Mouse (Mus musculus) intestine, embryonic 16.5 days (tissue): ENCODE measurements around the gene Zscan5b. TPM values are rescaled to one million over a fixed set of nuclear protein-coding genes. Genes with fewer than 3 reads are reported as not detected.
"Not testable (repeated sequence)": the region's sequence is repeated elsewhere in the genome, so short reads cannot be mapped to it uniquely, and the experiment has no call there.

Experiments
- ATAC-seq: fragments of 200-750 bp; cut with Nextera tagmentation; 2 replicates; pipeline ENCODE4 v1.8.0; 2017; ENCODE audit warnings: moderate TSS enrichment, moderate library complexity
- H3K27ac ChIP-seq: fragments of 300-500 bp; sonication (generic); 2 replicates; pipeline ENCODE4 v1.5.1; 2014; ENCODE audit warnings: mild to moderate bottlenecking, low read length
- H3K27me3 ChIP-seq: fragments of 300-500 bp; sonication (generic); replicated peaks from 2 replicates; pipeline ENCODE4 v1.6.1; 2014; ENCODE audit warnings: low read length, control low read depth, mixed read lengths; ENCODE audit not compliant: control insufficient read depth, insufficient read depth
- H3K36me3 ChIP-seq: fragments of 300-500 bp; sonication (generic); 2 replicates; pipeline ENCODE4 v1.6.1; 2014; ENCODE audit warnings: low read length, control low read depth; ENCODE audit not compliant: control insufficient read depth, insufficient read depth
- H3K4me1 ChIP-seq: fragments of 300-500 bp; sonication (generic); 2 replicates; pipeline ENCODE4 v1.6.1; 2014; ENCODE audit warnings: low read length, control low read depth, mixed read lengths; ENCODE audit not compliant: control insufficient read depth, insufficient read depth
- H3K4me2 ChIP-seq: fragments of 300-500 bp; sonication (generic); 2 replicates; pipeline ENCODE4 v1.6.1; 2014; ENCODE audit warnings: low read depth, low read length, control low read depth
- H3K4me3 ChIP-seq: fragments of 300-500 bp; sonication (generic); 2 replicates; pipeline ENCODE4 v1.5.1; 2014; ENCODE audit warnings: mild to moderate bottlenecking, low read length
- H3K9ac ChIP-seq: fragments of 300-500 bp; sonication (generic); 2 replicates; pipeline ENCODE4 v1.6.1; 2014; ENCODE audit warnings: low read depth, low read length
- H3K9me3 ChIP-seq: fragments of 300-500 bp; sonication (generic); 2 replicates; pipeline ENCODE4 v1.6.1; 2016; ENCODE audit warnings: low read length, control low read depth; ENCODE audit not compliant: control insufficient read depth
- WGBS: fragments of 180-500 bp; shearing (Covaris S2); extraction: QIAGEN DNeasy Blood & Tissue Kit; methylation state at CpG from one replicate; pipeline ENCODE4 v1.1.7; 2014; 5-methylcytosine and 5-hydroxymethylcytosine counted together
- polyA plus RNA-seq: library from polyadenylated mRNA; unstranded; fragments of >200 nt; fragmentation: Nextera tagmentation; extraction: Ambion mirVana; gene quantifications from 2 replicates; pipeline ENCODE4 v1.2.1, GENCODE M21; 2015

The Zscan5b gene
- polyA plus RNA-seq = not detected in 2 replicates

DNA sequence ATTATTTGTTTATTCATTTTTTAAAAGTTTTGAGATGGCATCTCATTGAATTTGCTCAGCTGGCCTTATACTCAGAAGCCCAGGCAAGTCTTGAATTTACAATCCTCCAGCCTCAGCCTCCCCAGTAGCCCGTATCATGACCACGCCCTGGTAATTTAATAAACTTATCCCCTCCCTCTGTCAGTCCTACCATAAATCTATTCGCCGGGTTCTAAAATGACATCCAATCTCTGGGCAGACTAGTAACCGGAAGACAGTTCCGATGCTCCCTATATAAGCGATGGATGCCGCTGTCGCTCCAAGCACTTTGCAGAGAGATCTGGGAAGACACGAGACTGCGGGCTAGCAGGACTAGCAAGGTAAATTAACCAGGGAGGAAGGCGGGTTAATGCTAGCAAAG lies at the start of gene Zscan5b:
Gene Zscan5b (plus strand): TSS at position 301 of the 400 bp plus-strand sequence.
- no peak within 1 kb of the TSS for H3K4me3 ChIP-seq
- ATAC-seq = no peak
- H3K27me3 ChIP-seq = no peaks in the 10 kb centered on the region
- H3K4me1 ChIP-seq = no peaks in the 10 kb centered on the region
- WGBS = 92% methylated on average over 12 of the region's 12 CpGs
- no peaks in the 10 kb centered on the region for H3K36me3 ChIP-seq
- H3K9me3 ChIP-seq = no peaks in the 10 kb centered on the region
- H3K27ac ChIP-seq = no peak within 1 kb of the TSS
- no peak within 1 kb of the TSS for H3K9ac ChIP-seq
- H3K4me2 ChIP-seq = no peak within 1 kb of the TSS

GRCm38 (mm10) chr7:6172674-6173244 lies 49.3 kb upstream of the Zscan5b start:
- peak overlapping the region; percentile 85; the same call in 1 of the 2 replicates for H3K27ac ChIP-seq
- peak overlapping the region; percentile 72 for H3K4me2 ChIP-seq
- H3K9ac ChIP-seq = peak overlapping the region; percentile 72
- no peaks in the 10 kb centered on the region for H3K36me3 ChIP-seq
- no peaks in the 10 kb centered on the region for H3K9me3 ChIP-seq
- H3K4me1 ChIP-seq = peaks cover 9% of the 10 kb centered on the region; the same call in 1 of the 2 replicates
- peak overlapping the region; percentile 58 for H3K4me3 ChIP-seq
- ATAC-seq = peak; percentile 27
- WGBS = under 1% methylated on average over 28 of the region's 28 CpGs
- H3K27me3 ChIP-seq = no peaks in the 10 kb centered on the region

DNA sequence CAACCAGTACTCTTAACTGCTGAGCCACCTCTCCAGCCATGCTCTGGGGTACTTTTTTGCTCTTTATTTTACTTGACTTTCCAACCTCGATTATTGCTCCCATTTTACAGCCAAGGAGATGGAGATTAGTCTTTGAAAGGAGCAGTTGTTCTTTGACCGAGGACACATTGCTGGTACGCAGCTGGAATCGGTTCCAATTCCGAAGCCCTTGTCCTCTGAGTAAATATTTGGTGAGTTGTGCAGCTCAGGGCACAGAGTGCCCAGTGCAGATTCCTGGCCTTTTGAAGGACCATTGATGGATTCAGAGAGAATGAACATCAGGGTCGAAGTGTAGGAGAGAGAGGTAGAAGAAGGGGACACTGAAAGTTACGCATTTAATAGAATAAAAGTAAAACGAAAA lies 48.2 kb upstream of the Zscan5b start:
- no peak overlapping the region for H3K4me2 ChIP-seq
- no peak overlapping the region for H3K9ac ChIP-seq
- WGBS = 73% methylated on average over 8 of the region's 8 CpGs
- peaks cover 9% of the 10 kb centered on the region; the same call in 1 of the 2 replicates for H3K4me1 ChIP-seq
- H3K9me3 ChIP-seq = no peaks in the 10 kb centered on the region
- no peaks in the 10 kb centered on the region for H3K27me3 ChIP-seq
- no peak for ATAC-seq
- H3K4me3 ChIP-seq = no peak overlapping the region
- H3K36me3 ChIP-seq = no peaks in the 10 kb centered on the region
- H3K27ac ChIP-seq = no peak overlapping the region

GRCm38 (mm10) chr7:6174365-6174987 lies 47.6 kb upstream of the Zscan5b start:
- ATAC-seq = not testable (repeated sequence)

DNA sequence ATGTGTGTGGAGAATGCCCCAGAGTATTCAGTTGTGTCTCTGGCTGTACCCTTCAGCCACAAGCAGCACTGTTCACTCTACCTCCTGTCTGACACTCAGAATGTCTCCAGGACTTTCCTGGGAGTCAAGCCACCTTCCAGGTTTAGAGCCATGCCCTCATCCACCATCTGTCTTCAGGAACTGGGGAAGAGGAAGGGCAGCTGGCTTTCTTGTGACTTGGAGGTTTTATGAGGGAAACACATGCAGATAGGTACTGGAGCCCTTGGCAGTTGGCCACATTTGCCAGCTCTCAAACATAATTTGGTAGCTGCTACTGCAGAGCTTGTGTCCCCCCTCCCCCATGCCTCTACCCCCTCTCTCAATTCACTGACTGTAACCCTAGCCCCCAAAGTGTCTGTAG lies 43.1 kb upstream of the Zscan5b start:
- H3K4me3 ChIP-seq = no peak overlapping the region
- ATAC-seq = no peak

More at GRCm38 (mm10) chr7:6174365-6174987, 47.6 kb upstream of the Zscan5b start:
- H3K27me3 ChIP-seq, H3K4me1 ChIP-seq, H3K27ac ChIP-seq, H3K9me3 ChIP-seq, H3K9ac ChIP-seq, H3K4me2 ChIP-seq, H3K36me3 ChIP-seq, H3K4me3 ChIP-seq: not testable (repeated sequence)
- 80% methylated on average over 9 of the region's 9 CpGs for WGBS

DNA sequence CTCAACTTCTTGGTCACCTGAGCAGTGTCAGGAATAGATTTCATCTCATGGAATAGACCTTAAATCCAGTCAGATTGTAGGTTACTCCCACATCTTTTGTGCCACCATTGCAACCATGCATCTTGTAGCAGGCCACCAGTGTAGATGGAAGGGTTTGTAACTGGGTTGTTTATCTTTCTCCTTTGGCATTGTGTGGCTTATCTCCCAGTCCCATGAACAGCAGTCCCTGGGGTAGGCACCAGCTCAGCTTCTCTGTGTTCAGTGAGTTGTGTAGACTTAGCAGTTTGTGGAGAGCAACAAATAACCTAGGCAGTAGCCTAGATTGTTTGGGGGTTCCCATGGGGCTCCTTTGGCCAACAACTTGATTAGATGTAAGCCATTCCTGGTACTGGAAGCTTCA lies 39.2 kb upstream of the Zscan5b start:
- ATAC-seq = no peak
- no peaks in the 10 kb centered on the region for H3K4me1 ChIP-seq
- no peaks in the 10 kb centered on the region for H3K27me3 ChIP-seq
- H3K27ac ChIP-seq = no peak overlapping the region
- no peak overlapping the region for H3K4me3 ChIP-seq
- H3K4me2 ChIP-seq = no peak overlapping the region
- H3K9ac ChIP-seq = no peak overlapping the region
- H3K9me3 ChIP-seq = no peaks in the 10 kb centered on the region
- peaks cover 14% of the 10 kb centered on the region; the same call in 1 of the 2 replicates for H3K36me3 ChIP-seq

More for the DNA sequence above, 43.1 kb upstream of the Zscan5b start:
- Histone ChIP-seq H3K9ac (no peak overlapping the region), H3K27me3 (no peaks in the 10 kb centered on the region), H3K4me1 (peaks cover 4% of the 10 kb centered on the region; the same call in 1 of the 2 replicates), H3K9me3 (no peaks in the 10 kb centered on the region), H3K36me3 (0 out of 2 replicates have a peak, but pooled peaks cover 3% of the 10 kb centered on the region), H3K27ac (no peak overlapping the region), H3K4me2 (no peak overlapping the region)

- Histone ChIP-seq H3K27ac (no peak overlapping the region), H3K4me3 (no peak overlapping the region), H3K9me3 (no peaks in the 10 kb centered on the region), H3K9ac (no peak overlapping the region), H3K36me3 (peaks cover 18% of the 10 kb centered on the region; the same call in 1 of the 2 replicates), H3K4me1 (no peaks in the 10 kb centered on the region), H3K4me2 (no peak overlapping the region), H3K27me3 (no peaks in the 10 kb centered on the region)
- WGBS = 93% methylated on average over 19 of the region's 19 CpGs
- ATAC-seq = no peak
Measured at GRCm38 (mm10) chr7:6183802-6184201, 38.3 kb upstream of the Zscan5b start.

GRCm38 (mm10) chr7:6184521-6184920 lies 37.6 kb upstream of the Zscan5b start:
- Histone ChIP-seq H3K4me2 (no peak overlapping the region), H3K36me3 (peaks cover 24% of the 10 kb centered on the region; the same call in 1 of the 2 replicates)
- 88% methylated on average over 8 of the region's 8 CpGs for WGBS

DNA sequence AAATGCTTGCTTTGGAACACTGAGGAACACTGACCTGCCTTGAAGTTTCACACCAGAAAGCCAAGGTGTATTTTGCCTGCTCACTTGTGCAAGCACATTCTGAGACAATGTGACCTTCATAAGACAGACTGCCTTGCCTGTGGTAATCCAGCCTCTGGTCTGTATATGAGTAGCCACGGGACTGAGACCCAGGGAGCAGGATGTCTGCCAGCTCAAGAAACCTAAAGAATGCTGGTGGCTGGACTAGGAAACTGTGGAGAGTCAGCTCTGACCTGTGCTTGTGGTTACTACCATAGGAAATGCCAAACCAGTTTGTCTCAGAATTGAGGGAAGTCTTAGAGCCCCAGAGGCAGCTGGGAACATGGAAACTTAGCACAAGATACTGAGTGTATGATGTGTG lies 36.7 kb upstream of the Zscan5b start:
- Histone ChIP-seq H3K27ac (no peak overlapping the region), H3K9ac (no peak overlapping the region), H3K4me2 (no peak overlapping the region), H3K36me3 (peaks cover 23% of the 10 kb centered on the region; the same call in 1 of the 2 replicates), H3K4me3 (no peak overlapping the region), H3K9me3 (no peaks in the 10 kb centered on the region), H3K4me1 (no peaks in the 10 kb centered on the region), H3K27me3 (no peaks in the 10 kb centered on the region)
- 93% methylated on average over 1 of the region's 1 CpGs for WGBS
- ATAC-seq = no peak

More at GRCm38 (mm10) chr7:6184521-6184920, 37.6 kb upstream of the Zscan5b start:
- Histone ChIP-seq H3K27ac (no peak overlapping the region), H3K9me3 (no peaks in the 10 kb centered on the region), H3K27me3 (no peaks in the 10 kb centered on the region), H3K4me3 (no peak overlapping the region), H3K4me1 (no peaks in the 10 kb centered on the region), H3K9ac (no peak overlapping the region)
- ATAC-seq = no peak
